Mouse (Mus musculus): ENCODE measurements at regions not wholly inside any gene's neighbourhood (a gene's known extent, or its start where the extent isn't known, plus 50 kb on each side); places are given as distances from the start of the nearest gene placed in this dataset.

DNA sequence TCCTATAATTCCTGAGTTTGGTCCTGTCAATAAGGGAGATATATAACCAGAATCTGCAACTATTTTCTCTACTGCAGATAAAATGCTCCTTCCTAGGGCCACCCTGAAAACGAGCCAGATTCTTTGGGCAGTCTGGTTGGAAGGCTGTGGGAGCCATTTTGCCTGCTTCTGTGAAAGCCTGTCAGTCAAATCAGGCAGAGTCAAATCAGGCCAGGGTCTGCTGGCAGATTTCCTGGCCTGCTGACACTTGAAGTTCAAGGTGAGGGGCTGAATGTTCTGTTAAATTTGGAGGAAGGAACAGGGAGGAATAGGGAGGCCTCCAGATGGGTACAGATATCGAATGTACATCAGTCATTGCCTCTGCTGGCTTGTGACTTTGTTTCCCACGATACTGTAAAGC, 206.0 kb upstream of the Pkn2 start:
- no peak for DNase-seq (ENCODE audit: low read depth, low spot score)

DNA sequence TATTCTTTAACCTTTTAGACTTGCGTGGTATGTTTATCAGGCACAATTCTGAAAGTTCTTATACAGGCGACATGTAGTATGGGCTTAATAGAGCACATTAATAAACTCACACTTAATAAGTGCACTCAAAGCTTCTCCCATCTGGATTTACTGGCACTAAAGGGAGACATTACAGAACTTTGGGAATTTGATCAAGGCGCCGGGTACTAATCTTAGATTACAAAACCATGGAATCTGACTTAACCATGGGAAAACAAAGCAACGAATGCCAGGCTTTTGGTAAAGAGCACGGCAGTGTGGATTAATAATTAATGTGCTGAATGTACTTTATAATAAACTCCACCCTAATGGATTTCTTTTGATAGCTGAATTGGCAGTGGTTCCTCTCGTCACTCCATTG, 196.5 kb upstream of the Pkn2 start:
- DNase-seq (ENCODE audit: low read depth, low spot score), result no peak

DNA sequence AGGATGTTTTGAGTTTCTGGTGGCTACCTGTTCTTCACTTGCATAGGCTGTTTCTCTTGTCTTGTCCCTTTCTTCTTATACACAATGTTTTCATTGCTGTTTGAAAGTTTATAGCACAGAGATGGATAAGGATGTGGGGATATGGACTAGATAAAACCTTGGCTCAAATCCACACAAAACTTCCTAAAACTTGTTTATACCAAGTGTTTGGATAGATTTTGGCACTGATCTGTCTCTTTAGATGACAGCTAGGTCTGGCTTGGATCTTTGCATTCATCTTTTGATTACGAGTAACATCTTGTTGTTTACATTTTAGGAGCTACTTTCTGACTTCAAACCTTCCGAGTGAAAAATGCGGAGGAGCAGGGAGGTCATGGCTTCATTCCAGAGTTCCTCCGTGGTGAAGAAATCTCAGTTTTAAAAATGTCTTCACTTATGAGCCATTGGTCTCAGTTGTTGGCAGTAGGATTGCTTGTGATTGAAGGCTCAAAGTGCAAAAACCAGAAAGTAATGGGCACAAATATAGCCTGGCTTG, 190.1 kb upstream of the Pkn2 start:
- no peak for DNase-seq (ENCODE audit: low read depth, low spot score)

GRCm38 (mm10) chr3:143054858-143055257, 173.1 kb upstream of the Pkn2 start:
- DNase-seq (ENCODE audit: low read depth, low spot score), result no peak

GRCm38 (mm10) chr3:143053286-143053993, 171.6 kb upstream of the Pkn2 start:
- DNase-seq (ENCODE audit: low read depth, low spot score), result no peak

GRCm38 (mm10) chr3:143040666-143041065, 158.9 kb upstream of the Pkn2 start:
- no peak for DNase-seq (ENCODE audit: low read depth, low spot score)

DNA sequence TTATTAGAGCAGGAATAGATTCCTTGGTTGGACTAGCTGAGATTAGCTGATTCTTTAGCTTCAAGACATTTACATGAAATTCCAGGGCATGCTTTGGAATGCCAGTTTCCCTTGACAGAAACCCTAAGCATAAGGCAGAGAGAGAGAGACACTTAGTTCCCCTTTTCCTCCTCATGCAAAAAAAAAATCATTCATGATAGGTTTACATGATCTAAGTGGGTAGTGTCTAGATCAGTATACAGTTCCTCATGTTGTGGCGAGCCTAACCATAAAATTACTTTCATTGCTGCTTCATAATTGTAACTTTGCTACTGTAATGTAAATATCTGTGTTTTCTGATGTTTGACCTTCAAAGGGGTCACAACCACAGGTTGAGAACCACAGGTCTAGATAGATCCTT, 154.3 kb upstream of the Pkn2 start:
- no peak for DNase-seq (ENCODE audit: low read depth, low spot score)

DNA sequence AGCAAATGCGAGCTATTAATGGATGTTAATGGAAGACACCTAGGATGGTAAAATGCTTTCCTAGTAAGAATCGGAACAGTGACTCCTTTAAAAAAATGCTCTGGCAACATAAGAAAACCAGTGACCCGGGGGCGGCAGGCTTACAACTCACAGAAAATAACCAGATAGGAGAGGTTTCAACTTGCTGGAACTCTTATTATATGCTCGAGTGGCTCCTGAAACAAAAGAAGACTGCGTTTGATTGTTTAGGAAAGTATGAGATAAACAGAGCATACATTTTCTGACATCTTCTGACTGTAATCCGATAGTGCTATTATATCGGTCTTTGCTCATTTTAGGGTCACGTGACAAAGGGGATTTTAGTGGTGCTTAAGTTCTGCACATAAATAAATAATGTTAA, 152.8 kb upstream of the Pkn2 start:
- no peak for DNase-seq (ENCODE audit: low read depth, low spot score)

GRCm38 (mm10) chr3:143022486-143022885, 140.7 kb upstream of the Pkn2 start:
- DNase-seq (ENCODE audit: low read depth, low spot score), result no peak

- DNase-seq (ENCODE audit: low read depth, low spot score), result no peak
Measured at GRCm38 (mm10) chr3:143021159-143021871, 139.5 kb upstream of the Pkn2 start.

DNA sequence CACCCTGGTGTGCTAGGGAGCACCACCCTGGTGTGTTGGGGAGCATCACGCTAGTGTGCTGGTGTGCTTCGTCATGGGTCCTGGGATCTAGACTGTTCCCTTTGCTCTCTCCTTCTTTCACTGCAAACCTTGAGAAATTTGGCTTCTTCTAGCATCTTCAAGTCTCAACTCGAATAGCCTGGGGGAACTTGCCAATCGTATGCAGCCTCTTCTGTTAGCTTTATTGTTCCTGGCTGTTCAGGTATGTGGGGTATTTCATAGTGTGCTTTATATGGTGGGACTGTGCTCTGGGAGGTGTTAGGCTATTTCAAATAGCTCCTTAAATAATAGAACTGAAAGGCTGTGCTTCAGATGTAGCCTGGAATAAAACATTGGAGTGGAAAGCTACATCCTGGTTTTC, 135.7 kb upstream of the Pkn2 start:
- no peak for DNase-seq (ENCODE audit: low read depth, low spot score)

DNA sequence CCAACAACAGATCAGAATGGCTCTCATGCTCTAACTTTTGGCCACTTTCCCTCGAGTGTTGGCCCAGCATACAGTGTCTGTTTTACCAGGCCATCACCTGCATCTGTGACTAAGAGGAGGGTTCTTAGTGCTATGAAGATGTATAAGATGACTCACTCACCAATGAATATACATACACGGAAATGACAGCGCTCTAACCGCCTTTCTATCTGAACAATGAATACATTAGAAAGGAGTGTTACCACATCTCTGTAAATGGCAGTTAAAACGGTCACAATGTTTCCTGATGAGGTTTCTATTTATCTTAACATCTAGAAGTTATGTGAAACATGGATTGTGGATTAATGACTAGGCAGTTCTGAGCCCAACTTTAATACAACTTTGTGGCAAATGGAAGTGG, 135.0 kb upstream of the Pkn2 start:
- DNase-seq (ENCODE audit: low read depth, low spot score), result no peak

DNA sequence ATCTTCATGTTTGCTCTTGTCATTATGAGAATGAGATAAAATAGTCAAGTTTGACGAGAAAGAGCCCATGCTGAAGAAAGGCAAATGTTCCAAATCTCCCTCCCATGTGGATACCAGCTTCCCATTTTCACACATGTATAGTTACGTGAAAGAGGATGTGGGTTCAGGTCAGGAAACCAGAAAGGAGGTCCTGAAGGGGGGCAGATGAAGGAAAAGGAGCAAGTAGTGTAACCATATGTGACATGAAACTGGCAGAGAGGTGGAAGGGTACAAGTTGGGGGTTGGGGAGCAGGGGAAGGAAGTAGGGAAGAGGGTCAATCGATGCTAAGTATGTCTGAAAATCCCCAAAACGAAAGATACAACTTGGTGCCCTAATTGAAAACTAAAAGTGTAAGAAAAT, 132.6 kb upstream of the Pkn2 start:
- no peak for DNase-seq (ENCODE audit: low read depth, low spot score)

DNA sequence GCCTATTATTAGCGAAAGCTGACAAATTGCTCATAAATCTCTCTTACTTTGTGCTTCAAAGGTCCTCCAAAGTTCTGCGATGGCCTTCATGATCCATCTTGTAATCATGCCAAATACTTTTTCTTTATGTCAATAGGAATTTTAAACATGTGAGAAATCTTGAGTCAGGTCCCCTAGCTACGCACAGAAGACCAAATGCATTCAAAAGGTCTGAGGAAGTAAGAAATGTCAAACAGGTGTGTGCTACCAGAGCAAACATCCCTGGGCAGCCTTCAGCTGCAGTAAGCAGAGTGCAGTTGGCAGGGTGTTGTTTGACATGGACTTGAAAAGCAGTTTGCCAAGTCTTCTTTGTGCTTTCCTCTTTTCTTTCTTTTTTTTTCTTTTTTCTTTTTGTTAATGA, 125.2 kb upstream of the Pkn2 start:
- no peak for DNase-seq (ENCODE audit: low read depth, low spot score)

GRCm38 (mm10) chr3:143001952-143002351, 120.1 kb upstream of the Pkn2 start:
- DNase-seq (ENCODE audit: low read depth, low spot score), result no peak

DNA sequence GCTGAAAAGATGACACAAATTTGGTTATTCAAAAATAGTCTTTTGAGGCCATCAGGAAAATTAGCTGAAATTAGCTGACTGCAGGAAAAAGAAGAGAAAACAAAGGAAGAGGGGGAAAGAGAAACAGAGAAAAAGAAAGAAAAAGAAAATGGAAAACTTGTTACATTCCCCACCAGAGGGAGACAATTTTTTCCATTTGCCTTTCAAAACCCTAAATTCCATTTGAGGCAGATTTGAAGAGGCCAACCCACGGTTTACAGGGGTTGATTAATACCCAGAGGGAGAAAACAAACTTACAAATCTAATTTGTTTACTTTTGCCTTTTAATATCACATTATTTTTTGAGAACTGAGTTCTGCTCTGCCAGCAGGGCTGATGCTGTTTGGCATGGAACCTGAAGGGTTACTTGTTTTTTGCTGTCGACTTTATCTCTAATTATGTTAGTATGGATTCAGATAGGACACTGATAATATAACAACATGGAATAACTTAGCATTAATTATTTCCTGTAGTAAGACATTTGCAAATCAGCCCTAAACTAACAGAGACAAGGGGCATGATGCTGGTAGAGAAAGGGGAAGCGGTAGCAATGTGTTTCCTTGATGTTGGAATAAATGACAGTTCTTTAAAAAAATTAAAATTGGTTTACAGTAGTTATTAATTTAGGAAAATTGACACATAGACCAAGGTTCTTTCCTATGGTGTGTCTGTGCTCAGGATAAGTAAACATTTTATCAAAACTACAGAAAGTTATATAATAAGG, 114.4 kb upstream of the Pkn2 start:
- no peak for DNase-seq (ENCODE audit: low read depth, low spot score)

- no peak for DNase-seq (ENCODE audit: low read depth, low spot score)
Measured at GRCm38 (mm10) chr3:142984547-142984946, 102.7 kb upstream of the Pkn2 start.

DNA sequence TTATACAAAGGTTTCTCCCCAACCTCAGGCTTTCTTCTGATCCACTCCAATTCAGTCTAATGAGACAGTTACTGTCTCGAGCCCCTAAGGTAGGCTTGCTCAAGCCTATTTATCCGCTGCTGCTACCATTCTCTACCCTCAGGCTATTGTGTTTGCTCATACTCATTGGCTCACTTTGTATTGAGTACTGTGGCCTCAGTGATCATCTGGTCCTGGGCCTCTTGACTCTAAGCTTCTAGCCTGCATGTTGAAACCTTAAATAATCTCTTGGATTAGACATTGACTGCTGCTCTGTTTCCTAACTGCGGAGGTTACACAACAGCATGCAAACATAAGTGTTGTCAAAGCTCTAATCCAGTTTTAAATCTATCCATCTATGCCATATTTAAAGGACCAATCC, 99.4 kb upstream of the Pkn2 start:
- no peak for DNase-seq (ENCODE audit: low read depth, low spot score)

- peak; percentile 14 for DNase-seq (ENCODE audit: low read depth, low spot score)
Measured at GRCm38 (mm10) chr3:142979161-142979560, 97.4 kb upstream of the Pkn2 start.

GRCm38 (mm10) chr3:142976519-142977394, 95.0 kb upstream of the Pkn2 start:
- DNase-seq (ENCODE audit: low read depth, low spot score), result no peak

DNA sequence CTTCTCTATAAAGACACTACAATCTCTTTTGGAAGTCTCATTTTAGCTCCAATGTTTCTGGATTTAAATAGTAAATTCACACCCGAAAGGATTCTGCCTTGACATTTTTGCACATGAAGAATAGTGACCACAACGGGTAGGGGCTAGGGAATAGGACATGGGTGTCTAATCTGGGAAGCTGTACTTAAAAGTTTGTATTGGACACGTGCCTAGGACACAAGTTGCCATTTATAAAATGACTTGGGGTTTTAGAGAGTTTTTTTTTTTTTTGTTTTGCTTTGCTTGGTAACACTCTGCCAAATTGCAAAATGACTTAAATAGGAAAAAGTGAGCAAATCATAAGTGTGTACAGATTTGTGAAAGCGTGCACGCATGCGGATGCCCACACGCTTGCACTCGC, 93.8 kb upstream of the Pkn2 start:
- DNase-seq (ENCODE audit: low read depth, low spot score), result no peak
